Mouse (Mus musculus) stomach, postnatal 0 days (tissue): Measurements from ENCODE around the gene Gm49396.

Experiments
- CTCF ChIP-seq: IDR thresholded peaks from 2 replicates; pipeline ENCODE4 v1.5.1; 2016; ENCODE audit warnings: antibody characterized with exemption, low read depth, mild to moderate bottlenecking, moderate library complexity
- EP300 ChIP-seq: optimal IDR thresholded peaks from 2 replicates; pipeline ENCODE3; 2016; ENCODE audit warnings: antibody characterized with exemption

GRCm38 (mm10) chr7:30572389-30572788 lies 9.2 kb downstream of the Gm49396 start:
- TF ChIP-seq CTCF: no peak
- TF ChIP-seq EP300: no peak
